Mouse (Mus musculus) MEL (cell line): ENCODE data around the gene Pianp. TPM values are rescaled to one million over a fixed set of nuclear protein-coding genes. Genes with fewer than 3 reads are reported as not detected.

Source experiments
- DNase-seq: peaks from one replicate; pipeline ENCODE4 v3.0.0; 2011; ENCODE audit warnings: low read depth, low spot score
- H3K27ac ChIP-seq: 2 replicates; pipeline ENCODE4 v1.5.1; 2012; ENCODE audit warnings: low read depth, mild to moderate bottlenecking, control low read depth, low read length, moderate library complexity; ENCODE audit not compliant: control insufficient read depth
- H3K27me3 ChIP-seq, 2 experiments: fragments of 150-350 bp in 1 of 2; sonication (generic) in 1 of 2; 2 replicates each; pipeline ENCODE4 v1.6.1; 2012; ENCODE audit warnings: low read length in 2 of 2, mild to moderate bottlenecking in 2 of 2, improper control_type of control experiment in 1 of 2, moderate library complexity in 1 of 2; ENCODE audit not compliant: insufficient read depth in 2 of 2, control insufficient read depth in 1 of 2
- H3K36me3 ChIP-seq, 2 experiments: 2 replicates each; pipeline ENCODE4 v1.6.1; 2012 to 2014; ENCODE audit warnings: low read length in 2 of 2, improper control_type of control experiment in 1 of 2, inconsistent platforms in 1 of 2, mild to moderate bottlenecking in 1 of 2; ENCODE audit not compliant: insufficient read depth in 2 of 2, control insufficient read depth in 1 of 2
- H3K4me1 ChIP-seq, 2 experiments: fragments of 150-350 bp in 1 of 2; sonication (generic) in 1 of 2; 2 replicates each; pipeline ENCODE4 v1.6.1; 2012; ENCODE audit warnings: low read length in 2 of 2, improper control_type of control experiment in 1 of 2, mild to moderate bottlenecking in 1 of 2; ENCODE audit not compliant: insufficient read depth in 2 of 2, control insufficient read depth in 1 of 2
- H3K4me3 ChIP-seq, 2 experiments: fragments of 150-350 bp in 1 of 2; sonication (generic) in 1 of 2; 2 replicates each; pipeline ENCODE4 v1.5.1; 2012; ENCODE audit warnings: low read depth in 2 of 2, low read length in 2 of 2, mild to moderate bottlenecking in 2 of 2, moderate library complexity in 2 of 2, control low read depth in 1 of 2, improper control_type of control experiment in 1 of 2; ENCODE audit not compliant: control insufficient read depth in 1 of 2, insufficient read depth in 1 of 2
- H3K79me2 ChIP-seq: 2 replicates; pipeline ENCODE4 v1.6.1; 2012; ENCODE audit warnings: mild to moderate bottlenecking, low read length, moderate library complexity; ENCODE audit not compliant: control insufficient read depth, poor library complexity, insufficient read depth
- H3K9ac ChIP-seq: 2 replicates; pipeline ENCODE4 v1.6.1; 2012; ENCODE audit warnings: low read depth, mild to moderate bottlenecking, control low read depth, low read length, moderate library complexity; ENCODE audit not compliant: control insufficient read depth, poor library complexity, severe bottlenecking
- H3K9me3 ChIP-seq: fragments of 150-350 bp; sonication (generic); replicated peaks from 2 replicates; pipeline ENCODE4 v1.6.1; 2012; ENCODE audit warnings: mild to moderate bottlenecking, low read length, improper control_type of control experiment, moderate library complexity; ENCODE audit not compliant: insufficient read depth
- BHLHE40 ChIP-seq: IDR thresholded peaks from 2 replicates; pipeline ENCODE4 v1.6.1; 2012; ENCODE audit warnings: low read depth, mild to moderate bottlenecking, inconsistent platforms, low read length, improper control_type of control experiment, borderline replicate concordance
- CHD1 ChIP-seq: IDR thresholded peaks from 2 replicates; pipeline ENCODE4 v1.6.1; 2012; ENCODE audit warnings: low read depth, mild to moderate bottlenecking, inconsistent platforms, low read length, improper control_type of control experiment
- CHD2 ChIP-seq: IDR thresholded peaks from 2 replicates; pipeline ENCODE4 v1.6.1; 2011; ENCODE audit warnings: low read length, improper control_type of control experiment
- CTCF ChIP-seq, 3 experiments: IDR thresholded peaks in 2 of 3; conservative IDR thresholded peaks in 1 of 3; 2 replicates each; pipeline ENCODE4 v1.5.1; 2011 to 2012; ENCODE audit warnings: low read length in 3 of 3, low read depth in 2 of 3, mild to moderate bottlenecking in 2 of 3, improper control_type of control experiment in 1 of 3, inconsistent platforms in 1 of 3, mixed read lengths in 1 of 3, moderate library complexity in 1 of 3; ENCODE audit not compliant: control insufficient read depth in 1 of 3, insufficient read depth in 1 of 3, poor library complexity in 1 of 3, severe bottlenecking in 1 of 3
- E2F4 ChIP-seq: IDR thresholded peaks from 2 replicates; pipeline ENCODE4 v1.6.1; 2011; ENCODE audit warnings: low read depth, low read length, improper control_type of control experiment, borderline replicate concordance
- ELF1 ChIP-seq: IDR thresholded peaks from 2 replicates; pipeline ENCODE4 v1.6.1; 2014; ENCODE audit warnings: low read depth, mild to moderate bottlenecking, inconsistent platforms, low read length, improper control_type of control experiment, moderate library complexity
- EP300 ChIP-seq, 2 experiments: IDR thresholded peaks; 2 replicates each; pipeline ENCODE4 v1.6.1; 2011; ENCODE audit warnings: improper control_type of control experiment in 2 of 2, low read length in 2 of 2, low read depth in 1 of 2, mild to moderate bottlenecking in 1 of 2
- ETS1 ChIP-seq: IDR thresholded peaks from 2 replicates; pipeline ENCODE4 v1.6.1; 2012; ENCODE audit warnings: low read depth, mild to moderate bottlenecking, inconsistent platforms, low read length, improper control_type of control experiment, moderate library complexity
- GABPA ChIP-seq: IDR thresholded peaks from 2 replicates; pipeline ENCODE4 v1.6.1; 2012; ENCODE audit warnings: low read depth, mild to moderate bottlenecking, inconsistent platforms, low read length, improper control_type of control experiment, moderate library complexity
- GATA1 ChIP-seq: IDR thresholded peaks from 2 replicates; pipeline ENCODE4 v1.6.1; 2011; ENCODE audit warnings: low read depth, low read length, improper control_type of control experiment
- HCFC1 ChIP-seq: IDR thresholded peaks from 2 replicates; pipeline ENCODE4 v1.6.1; 2012; ENCODE audit warnings: low read depth, mild to moderate bottlenecking, inconsistent platforms, low read length, improper control_type of control experiment, moderate library complexity
- JUND ChIP-seq: IDR thresholded peaks from 2 replicates; pipeline ENCODE4 v1.6.1; 2011; ENCODE audit warnings: low read depth, mild to moderate bottlenecking, improper control_type of control experiment, low read length
- KAT2A ChIP-seq: conservative IDR thresholded peaks from 2 replicates; pipeline ENCODE4 v1.6.1; 2012; ENCODE audit warnings: low read depth, low read length, improper control_type of control experiment, inconsistent platforms
- MAFK ChIP-seq: IDR thresholded peaks from 2 replicates; pipeline ENCODE4 v1.6.1; 2011; ENCODE audit warnings: low read depth, mild to moderate bottlenecking, low read length, improper control_type of control experiment, borderline replicate concordance
- MAX ChIP-seq: IDR thresholded peaks from 2 replicates; pipeline ENCODE4 v1.6.1; 2011; ENCODE audit warnings: low read length, improper control_type of control experiment
- MAZ ChIP-seq: IDR thresholded peaks from 2 replicates; pipeline ENCODE4 v1.6.1; 2012; ENCODE audit warnings: low read depth, mild to moderate bottlenecking, inconsistent platforms, low read length, improper control_type of control experiment
- MEF2A ChIP-seq: IDR thresholded peaks from 2 replicates; pipeline ENCODE4 v1.6.1; 2014; ENCODE audit warnings: low read depth, mild to moderate bottlenecking, inconsistent platforms, low read length, improper control_type of control experiment; ENCODE audit not compliant: poor library complexity, insufficient replicate concordance, severe bottlenecking; ENCODE audit errors: extremely low read depth
- MXI1 ChIP-seq: IDR thresholded peaks from 2 replicates; pipeline ENCODE4 v1.6.1; 2011; ENCODE audit warnings: mild to moderate bottlenecking, low read depth, low read length, improper control_type of control experiment
- MYB ChIP-seq: IDR thresholded peaks from 2 replicates; pipeline ENCODE4 v1.6.1; 2011; ENCODE audit warnings: mild to moderate bottlenecking, low read depth, low read length, improper control_type of control experiment
- NRF1 ChIP-seq: IDR thresholded peaks from 2 replicates; pipeline ENCODE4 v1.6.1; 2014; ENCODE audit warnings: low read depth, mild to moderate bottlenecking, inconsistent platforms, low read length, improper control_type of control experiment, moderate library complexity; ENCODE audit not compliant: poor library complexity, insufficient read depth, severe bottlenecking
- POLR2A ChIP-seq, 2 experiments: IDR thresholded peaks; 2 replicates each; pipeline ENCODE4 v1.6.1; 2011 to 2012; ENCODE audit warnings: low read length in 2 of 2, mild to moderate bottlenecking in 2 of 2, control low read depth in 1 of 2, improper control_type of control experiment in 1 of 2, low read depth in 1 of 2, moderate library complexity in 1 of 2; ENCODE audit not compliant: control insufficient read depth in 1 of 2, insufficient read depth in 1 of 2, poor library complexity in 1 of 2
- POLR2AphosphoS2 ChIP-seq: IDR thresholded peaks from 2 replicates; pipeline ENCODE4 v1.6.1; 2011; ENCODE audit warnings: low read length, improper control_type of control experiment
- POLR2AphosphoS5 ChIP-seq: IDR thresholded peaks from 2 replicates; pipeline ENCODE4 v1.6.1; 2012; ENCODE audit warnings: low read depth, borderline replicate concordance, mild to moderate bottlenecking, inconsistent platforms, low read length, moderate library complexity, mixed read lengths
- RAD21 ChIP-seq: IDR thresholded peaks from 2 replicates; pipeline ENCODE4 v1.6.1; 2011; ENCODE audit warnings: mild to moderate bottlenecking, low read depth, low read length, improper control_type of control experiment
- RCOR1 ChIP-seq: IDR thresholded peaks from 2 replicates; pipeline ENCODE4 v1.6.1; 2012; ENCODE audit warnings: low read depth, mild to moderate bottlenecking, inconsistent platforms, low read length, improper control_type of control experiment
- SIN3A ChIP-seq: IDR thresholded peaks from 2 replicates; pipeline ENCODE4 v1.6.1; 2012; ENCODE audit warnings: low read length, improper control_type of control experiment, inconsistent platforms
- SMC3 ChIP-seq: IDR thresholded peaks from 2 replicates; pipeline ENCODE4 v1.6.1; 2011; ENCODE audit warnings: low read depth, low read length, improper control_type of control experiment
- TAL1 ChIP-seq: IDR thresholded peaks from 2 replicates; pipeline ENCODE4 v1.6.1; 2012; ENCODE audit warnings: mild to moderate bottlenecking, inconsistent platforms, low read length, moderate library complexity, mixed read lengths
- TBP ChIP-seq: IDR thresholded peaks from 2 replicates; pipeline ENCODE4 v1.8.0; 2011; ENCODE audit warnings: low read depth, low read length, improper control_type of control experiment
- TCF12 ChIP-seq: IDR thresholded peaks from 2 replicates; pipeline ENCODE4 v1.6.1; 2014; ENCODE audit warnings: low read depth, mild to moderate bottlenecking, inconsistent platforms, low read length, improper control_type of control experiment, moderate library complexity
- UBTF ChIP-seq: IDR thresholded peaks from 2 replicates; pipeline ENCODE4 v1.6.1; 2012; ENCODE audit warnings: low read depth, mild to moderate bottlenecking, inconsistent platforms, low read length, improper control_type of control experiment, moderate library complexity, borderline replicate concordance; ENCODE audit not compliant: insufficient read depth
- USF1 ChIP-seq: IDR thresholded peaks from 2 replicates; pipeline ENCODE4 v1.6.1; 2014; ENCODE audit warnings: low read depth, mild to moderate bottlenecking, inconsistent platforms, low read length, improper control_type of control experiment, moderate library complexity
- USF2 ChIP-seq, 2 experiments: IDR thresholded peaks; 2 replicates each; pipeline ENCODE4 v1.6.1; 2011 to 2012; ENCODE audit warnings: improper control_type of control experiment in 2 of 2, low read length in 2 of 2, borderline replicate concordance in 1 of 2, inconsistent platforms in 1 of 2, low read depth in 1 of 2, mild to moderate bottlenecking in 1 of 2; ENCODE audit not compliant: insufficient read depth in 1 of 2
- ZC3H11A ChIP-seq: IDR thresholded peaks from 2 replicates; pipeline ENCODE4 v1.6.1; 2012; ENCODE audit warnings: low read depth, mild to moderate bottlenecking, inconsistent platforms, low read length, improper control_type of control experiment
- ZKSCAN1 ChIP-seq: IDR thresholded peaks from 2 replicates; pipeline ENCODE4 v1.6.1; 2012; ENCODE audit warnings: low read depth, mild to moderate bottlenecking, inconsistent platforms, low read length, improper control_type of control experiment, moderate library complexity
- ZMIZ1 ChIP-seq: IDR thresholded peaks from 2 replicates; pipeline ENCODE4 v1.6.1; 2012; ENCODE audit warnings: low read depth, mild to moderate bottlenecking, inconsistent platforms, low read length, improper control_type of control experiment, moderate library complexity
- polyA plus RNA-seq, 2 experiments: library from polyadenylated mRNA; stranded (reverse) in 1 of 2; unstranded in 1 of 2; fragments of >175 nt in 1 of 2; fragments of >200 nt in 1 of 2; gene quantifications; 2 replicates each; pipeline versions ENCODE4 v1.2.1 to v1.2.4; 2012; ENCODE audit warnings: low replicate concordance in 2 of 2, low read depth in 1 of 2; ENCODE audit not compliant: insufficient read length in 2 of 2, insufficient read depth in 1 of 2, missing spikeins in 1 of 2
- total RNA-seq: library from RNA; depleted of rRNA; stranded (reverse); fragments of 300-350 nt; gene quantifications from 2 replicates; pipeline ENCODE4 v1.2.3, GENCODE M21; 2012

The Pianp gene
- total and polyA plus RNA-seq, 3 experiments = 0.19 to 5.5 TPM; not detected in 1

- H3K27me3 ChIP-seq = no peaks in the 10 kb centered on the region
- no peaks in the 10 kb centered on the region for H3K9me3 ChIP-seq
- DNase-seq = peak; percentile 97
- H3K79me2 ChIP-seq = peaks cover 16% of the 10 kb centered on the region
- H3K27ac ChIP-seq = peak within 1 kb of the TSS; percentile 94
- peak within 1 kb of the TSS; percentile 99 for H3K9ac ChIP-seq
- peaks cover 0 to 12% of the 10 kb centered on the region in 2 experiments; a peak in 3 of 4 replicates for H3K4me1 ChIP-seq
- H3K4me3 ChIP-seq = peak within 1 kb of the TSS; percentile 75 to 92
- H3K36me3 ChIP-seq = peaks cover 1 to 18% of the 10 kb centered on the region in 2 experiments; a peak in 2 of 4 replicates
- TF ChIP-seq KAT2A = peak; percentile 71; the same call in 1 of the 2 replicates
- no peak for TF ChIP-seq UBTF
- TF ChIP-seq CTCF (IDR thresholded peaks at IDR 0.05 in 2 of 3, conservative IDR thresholded peaks at IDR 0.05 in 1 of 3; ENCODE audit: control insufficient read depth in 1 of 3, insufficient read depth in 1 of 3, low read depth in 2 of 3, low read length in 3 of 3, poor library complexity in 1 of 3, severe bottlenecking in 1 of 3) = no peak
- TF ChIP-seq TBP = peak; percentile 53; the same call in 1 of the 2 replicates
- TF ChIP-seq MAZ = peak; percentile 96
- TF ChIP-seq E2F4 = no peak
- peak; percentile 96 for TF ChIP-seq ELF1
- TF ChIP-seq POLR2AphosphoS2 = peak; percentile 96
- peak; percentile 96 for TF ChIP-seq USF1
- no peak for TF ChIP-seq MAFK
- 0 out of 2 replicates have a peak, but pooled peaks have one; percentile 47 for TF ChIP-seq MEF2A
- no peak for TF ChIP-seq SMC3
- TF ChIP-seq EP300 (IDR thresholded peaks at IDR 0.05; ENCODE audit: low read depth in 1 of 2, low read length in 2 of 2) = no peak
- peak; percentile 23 for TF ChIP-seq ETS1
- peak; percentile 100 for TF ChIP-seq MAX
- TF ChIP-seq RCOR1 = no peak
- TF ChIP-seq CHD2 = no peak
- TF ChIP-seq HCFC1 = peak; percentile 96
- peak; percentile 25 for TF ChIP-seq ZMIZ1
- TF ChIP-seq POLR2A (IDR thresholded peaks at IDR 0.05; ENCODE audit: control insufficient read depth in 1 of 2, insufficient read depth in 1 of 2, low read depth in 1 of 2, low read length in 2 of 2, poor library complexity in 1 of 2) = peak; percentile 57 to 90
- peak; percentile 72; the same call in 1 of the 2 replicates for TF ChIP-seq BHLHE40
- TF ChIP-seq TCF12 = peak; percentile 58; the same call in 1 of the 2 replicates
- no peak for TF ChIP-seq TAL1
- no peak for TF ChIP-seq ZKSCAN1
- peak; percentile 70; the same call in 1 of the 2 replicates for TF ChIP-seq SIN3A
- no peak for TF ChIP-seq NRF1
- TF ChIP-seq POLR2AphosphoS5 = no peak
- no peak for TF ChIP-seq GABPA
- TF ChIP-seq CHD1 = no peak
- TF ChIP-seq MXI1 = peak; percentile 95
- TF ChIP-seq GATA1 = no peak
- TF ChIP-seq MYB = no peak
- no peak for TF ChIP-seq JUND
- no peak for TF ChIP-seq ZC3H11A
- TF ChIP-seq RAD21 = no peak
- TF ChIP-seq USF2 (IDR thresholded peaks at IDR 0.05; ENCODE audit: borderline replicate concordance in 1 of 2, insufficient read depth in 1 of 2, low read depth in 1 of 2, low read length in 2 of 2) = peak in 1 of 2 experiments; percentile 90; a peak in 2 of 4 replicates
Measured at GRCm38 (mm10) chr6:124965088-124965719, 31.3 kb upstream of the Pianp start, which contains the start of gene Cops7a. Cops7a (minus strand) TSS chr6:124965538.
